Mouse (Mus musculus): ENCODE data around the gene Fto. TPM values are rescaled to one million over a fixed set of nuclear protein-coding genes. Genes with fewer than 3 reads are reported as not detected.

The Fto gene
- polyA plus RNA-seq, 1 experiment from 2014 or later: 109 TPM

- no peaks in the 10 kb centered on the region for H3K9me3 ChIP-seq
- no peak overlapping the region for H3K9ac ChIP-seq
- peaks cover 7% of the 10 kb centered on the region; the same call in 1 of the 2 replicates for H3K4me1 ChIP-seq
- no peak overlapping the region for H3K27ac ChIP-seq
- H3K4me3 ChIP-seq: no peak overlapping the region
- peaks cover 18% of the 10 kb centered on the region for H3K27me3 ChIP-seq (replicated peaks)
- WGBS: 81% methylated on average over 8 of the region's 8 CpGs
- H3K36me3 ChIP-seq: no peaks in the 10 kb centered on the region; the same call in 1 of the 2 replicates
- no peak for ATAC-seq (ENCODE audit: low FRiP score, low read depth)
- no peak overlapping the region for H3K4me2 ChIP-seq (replicated peaks)
Observed at GRCm38 (mm10) chr8:91632411-91632810, 319.1 kb downstream of the Fto start.

GRCm38 (mm10) chr8:91635406-91635805, 322.1 kb downstream of the Fto start:
- no peaks in the 10 kb centered on the region; the same call in 1 of the 2 replicates for H3K36me3 ChIP-seq
- ATAC-seq (ENCODE audit: low FRiP score, low read depth): no peak
- no peak overlapping the region for H3K4me2 ChIP-seq (replicated peaks)
- no peak overlapping the region for H3K4me3 ChIP-seq
- no peaks in the 10 kb centered on the region; the same call in 1 of the 2 replicates for H3K4me1 ChIP-seq
- no peak overlapping the region for H3K9ac ChIP-seq
- no peak overlapping the region for H3K27ac ChIP-seq
- no peaks in the 10 kb centered on the region for H3K9me3 ChIP-seq
- peaks cover 3% of the 10 kb centered on the region; the same call in 1 of the 2 replicates for H3K27me3 ChIP-seq (replicated peaks)
- 95% methylated on average over 4 of the region's 4 CpGs for WGBS

GRCm38 (mm10) chr8:91636887-91637286, 323.6 kb downstream of the Fto start:
- Histone ChIP-seq H3K27ac (no peak overlapping the region), H3K9me3 (no peaks in the 10 kb centered on the region), H3K9ac (no peak overlapping the region), H3K4me1 (no peaks in the 10 kb centered on the region), H3K27me3 (replicated peaks) (peaks cover 6% of the 10 kb centered on the region; the same call in 1 of the 2 replicates), H3K4me2 (replicated peaks) (no peak overlapping the region), H3K36me3 (no peaks in the 10 kb centered on the region; the same call in 1 of the 2 replicates), H3K4me3 (no peak overlapping the region)
- ATAC-seq (ENCODE audit: low FRiP score, low read depth): no peak
- 86% methylated on average over 6 of the region's 6 CpGs for WGBS

GRCm38 (mm10) chr8:91637684-91638083, 324.4 kb downstream of the Fto start:
- peaks cover 6% of the 10 kb centered on the region; the same call in 1 of the 2 replicates for H3K27me3 ChIP-seq (replicated peaks)
- H3K27ac ChIP-seq: no peak overlapping the region
- H3K36me3 ChIP-seq: no peaks in the 10 kb centered on the region; the same call in 1 of the 2 replicates
- no peak for ATAC-seq (ENCODE audit: low FRiP score, low read depth)
- no peak overlapping the region for H3K4me2 ChIP-seq (replicated peaks)
- no peaks in the 10 kb centered on the region for H3K4me1 ChIP-seq
- H3K4me3 ChIP-seq: no peak overlapping the region
- 83% methylated on average over 9 of the region's 9 CpGs for WGBS
- no peaks in the 10 kb centered on the region for H3K9me3 ChIP-seq
- no peak overlapping the region for H3K9ac ChIP-seq

GRCm38 (mm10) chr8:91638256-91638655, 324.9 kb downstream of the Fto start:
- H3K4me2 ChIP-seq (replicated peaks): no peak overlapping the region
- no peaks in the 10 kb centered on the region for H3K4me1 ChIP-seq
- no peaks in the 10 kb centered on the region; the same call in 1 of the 2 replicates for H3K36me3 ChIP-seq
- peaks cover 6% of the 10 kb centered on the region; the same call in 1 of the 2 replicates for H3K27me3 ChIP-seq (replicated peaks)
- H3K9me3 ChIP-seq: no peaks in the 10 kb centered on the region
- H3K4me3 ChIP-seq: no peak overlapping the region
- no peak overlapping the region for H3K27ac ChIP-seq
- no peak overlapping the region for H3K9ac ChIP-seq
- ATAC-seq (ENCODE audit: low FRiP score, low read depth): no peak
- WGBS: 64% methylated on average over 12 of the region's 12 CpGs

GRCm38 (mm10) chr8:91640471-91640870, 327.1 kb downstream of the Fto start:
- H3K27me3 ChIP-seq (replicated peaks): peaks cover 6% of the 10 kb centered on the region; the same call in 1 of the 2 replicates
- H3K9me3 ChIP-seq: no peaks in the 10 kb centered on the region
- no peak overlapping the region for H3K4me3 ChIP-seq
- no peaks in the 10 kb centered on the region; the same call in 1 of the 2 replicates for H3K36me3 ChIP-seq
- 72% methylated on average over 7 of the region's 7 CpGs for WGBS
- no peak overlapping the region for H3K27ac ChIP-seq
- no peak overlapping the region for H3K4me2 ChIP-seq (replicated peaks)
- H3K9ac ChIP-seq: no peak overlapping the region
- peaks cover 7% of the 10 kb centered on the region for H3K4me1 ChIP-seq
- no peak for ATAC-seq (ENCODE audit: low FRiP score, low read depth)

GRCm38 (mm10) chr8:91645484-91645883, 332.2 kb downstream of the Fto start:
- Histone ChIP-seq H3K27ac (no peak overlapping the region), H3K36me3 (no peaks in the 10 kb centered on the region), H3K4me1 (peaks cover 26% of the 10 kb centered on the region), H3K4me3 (no peak overlapping the region), H3K4me2 (replicated peaks) (no peak overlapping the region), H3K9ac (no peak overlapping the region), H3K27me3 (replicated peaks) (peaks cover 10% of the 10 kb centered on the region; the same call in 1 of the 2 replicates), H3K9me3 (no peaks in the 10 kb centered on the region)
- ATAC-seq (ENCODE audit: low FRiP score, low read depth): no peak
- 47% methylated on average over 2 of the region's 2 CpGs for WGBS

- peaks cover 29% of the 10 kb centered on the region for H3K4me1 ChIP-seq
Observed at GRCm38 (mm10) chr8:91647959-91648358, 334.6 kb downstream of the Fto start.

GRCm38 (mm10) chr8:91648776-91649175, 335.5 kb downstream of the Fto start:
- 31% methylated on average over 9 of the region's 9 CpGs for WGBS
- Histone ChIP-seq H3K9ac (no peak overlapping the region), H3K4me3 (no peak overlapping the region), H3K4me1 (peaks cover 35% of the 10 kb centered on the region), H3K36me3 (no peaks in the 10 kb centered on the region), H3K27me3 (replicated peaks) (0 out of 2 replicates have a peak, but pooled peaks cover 9% of the 10 kb centered on the region), H3K4me2 (replicated peaks) (no peak overlapping the region), H3K27ac (no peak overlapping the region), H3K9me3 (no peaks in the 10 kb centered on the region)
- no peak for ATAC-seq (ENCODE audit: low FRiP score, low read depth)

More at GRCm38 (mm10) chr8:91647959-91648358, 334.6 kb downstream of the Fto start:
- Histone ChIP-seq H3K4me2 (replicated peaks) (no peak overlapping the region), H3K27me3 (replicated peaks) (0 out of 2 replicates have a peak, but pooled peaks cover 9% of the 10 kb centered on the region), H3K9me3 (no peaks in the 10 kb centered on the region), H3K36me3 (no peaks in the 10 kb centered on the region), H3K27ac (no peak overlapping the region), H3K4me3 (no peak overlapping the region), H3K9ac (no peak overlapping the region)
- ATAC-seq (ENCODE audit: low FRiP score, low read depth): no peak
- WGBS: 63% methylated on average over 11 of the region's 11 CpGs

- Histone ChIP-seq H3K36me3 (no peaks in the 10 kb centered on the region), H3K4me3 (no peak overlapping the region), H3K4me2 (replicated peaks) (no peak overlapping the region), H3K4me1 (peaks cover 24% of the 10 kb centered on the region), H3K9me3 (no peaks in the 10 kb centered on the region), H3K27ac (no peak overlapping the region), H3K27me3 (replicated peaks) (peaks cover 20% of the 10 kb centered on the region; the same call in 1 of the 2 replicates), H3K9ac (no peak overlapping the region)
- ATAC-seq (ENCODE audit: low FRiP score, low read depth): no peak
- WGBS: 40% methylated on average over 3 of the region's 3 CpGs
Observed at GRCm38 (mm10) chr8:91653561-91653960, 340.2 kb downstream of the Fto start.

- no peaks in the 10 kb centered on the region for H3K9me3 ChIP-seq
- H3K4me1 ChIP-seq: peaks cover 17% of the 10 kb centered on the region
- no peak overlapping the region for H3K9ac ChIP-seq
- no peaks in the 10 kb centered on the region for H3K36me3 ChIP-seq
- H3K4me2 ChIP-seq (replicated peaks): no peak overlapping the region
- no peak for ATAC-seq (ENCODE audit: low FRiP score, low read depth)
- no peak overlapping the region for H3K27ac ChIP-seq
- H3K4me3 ChIP-seq: no peak overlapping the region
- peaks cover 12% of the 10 kb centered on the region; the same call in 1 of the 2 replicates for H3K27me3 ChIP-seq (replicated peaks)
- 77% methylated on average over 9 of the region's 9 CpGs for WGBS
Observed at GRCm38 (mm10) chr8:91657381-91657780, 344.1 kb downstream of the Fto start.

GRCm38 (mm10) chr8:91660879-91661278, 347.6 kb downstream of the Fto start:
- ATAC-seq (ENCODE audit: low FRiP score, low read depth): no peak
- H3K27ac ChIP-seq: no peak overlapping the region

More at GRCm38 (mm10) chr8:91660879-91661278, 347.6 kb downstream of the Fto start:
- H3K4me2 ChIP-seq (replicated peaks): no peak overlapping the region
- WGBS: 84% methylated on average over 8 of the region's 8 CpGs
- no peak overlapping the region for H3K4me3 ChIP-seq
- peaks cover 5% of the 10 kb centered on the region; the same call in 1 of the 2 replicates for H3K27me3 ChIP-seq (replicated peaks)
- H3K9me3 ChIP-seq: no peaks in the 10 kb centered on the region
- peaks cover 14% of the 10 kb centered on the region; the same call in 1 of the 2 replicates for H3K4me1 ChIP-seq
- no peaks in the 10 kb centered on the region for H3K36me3 ChIP-seq
- no peak overlapping the region for H3K9ac ChIP-seq

Data from neural tube, embryonic 12.5 days (tissue).